Mouse (Mus musculus) embryonic facial prominence, embryonic 15.5 days (tissue): ENCODE results near the gene Gm33543. TPM values are rescaled to one million over a fixed set of nuclear protein-coding genes. Genes with fewer than 3 reads are reported as not detected.

Source experiments
- ATAC-seq: fragments of 200-750 bp; cut with Nextera tagmentation; 2 replicates; pipeline ENCODE4 v1.8.0; 2017; ENCODE audit warnings: low read depth, moderate TSS enrichment; ENCODE audit not compliant: insufficient number of reproducible peaks, low FRiP score, low TSS enrichment
- H3K27ac ChIP-seq: fragments of 300-500 bp; sonication (generic); replicated peaks from 2 replicates; pipeline ENCODE4 v1.5.1; 2015; ENCODE audit warnings: mild to moderate bottlenecking, inconsistent platforms
- H3K27me3 ChIP-seq: fragments of 300-500 bp; sonication (generic); 2 replicates; pipeline ENCODE4 v1.6.1; 2015; ENCODE audit warnings: inconsistent platforms
- H3K36me3 ChIP-seq: fragments of 300-500 bp; sonication (generic); 2 replicates; pipeline ENCODE4 v1.6.1; 2015; ENCODE audit warnings: mild to moderate bottlenecking, inconsistent platforms
- H3K4me1 ChIP-seq: fragments of 300-500 bp; sonication (generic); 2 replicates; pipeline ENCODE4 v1.6.1; 2015; ENCODE audit warnings: inconsistent platforms
- H3K4me2 ChIP-seq: fragments of 300-500 bp; sonication (generic); replicated peaks from 2 replicates; pipeline ENCODE4 v1.6.1; 2015; ENCODE audit warnings: mild to moderate bottlenecking, inconsistent platforms
- H3K4me3 ChIP-seq: fragments of 300-500 bp; sonication (generic); replicated peaks from 2 replicates; pipeline ENCODE4 v1.5.1; 2015; ENCODE audit warnings: mild to moderate bottlenecking, inconsistent platforms
- H3K9ac ChIP-seq: fragments of 300-500 bp; sonication (generic); 2 replicates; pipeline ENCODE4 v1.6.1; 2015; ENCODE audit warnings: inconsistent platforms
- H3K9me3 ChIP-seq: fragments of 300-500 bp; sonication (generic); replicated peaks from 2 replicates; pipeline ENCODE4 v1.6.1; 2016; ENCODE audit warnings: inconsistent platforms
- WGBS: fragments of 180-500 bp; shearing (Covaris S2); methylation state at CpG from one replicate; pipeline ENCODE4 v1.1.7; 2015; 5-methylcytosine and 5-hydroxymethylcytosine counted together
- polyA plus RNA-seq: library from polyadenylated mRNA; unstranded; fragments of >200 nt; fragmentation: Nextera tagmentation; extraction: Ambion mirVana; gene quantifications from 2 replicates; pipeline ENCODE4 v1.2.1, GENCODE M21; 2015

Gene Gm33543
- polyA plus RNA-seq, 1 experiment from 2014 or later, result 0.19 TPM

GRCm38 (mm10) chr10:95829471-95829870, 13.3 kb downstream of the Gm33543 start:
- no peaks in the 10 kb centered on the region for H3K27me3 ChIP-seq
- no peak for ATAC-seq
- no peak overlapping the region for H3K4me3 ChIP-seq
- H3K9me3 ChIP-seq, result no peaks in the 10 kb centered on the region
- no peaks in the 10 kb centered on the region for H3K4me1 ChIP-seq
- H3K27ac ChIP-seq, result no peak overlapping the region
- no peak overlapping the region for H3K9ac ChIP-seq
- no peaks in the 10 kb centered on the region for H3K36me3 ChIP-seq
- H3K4me2 ChIP-seq, result no peak overlapping the region

DNA sequence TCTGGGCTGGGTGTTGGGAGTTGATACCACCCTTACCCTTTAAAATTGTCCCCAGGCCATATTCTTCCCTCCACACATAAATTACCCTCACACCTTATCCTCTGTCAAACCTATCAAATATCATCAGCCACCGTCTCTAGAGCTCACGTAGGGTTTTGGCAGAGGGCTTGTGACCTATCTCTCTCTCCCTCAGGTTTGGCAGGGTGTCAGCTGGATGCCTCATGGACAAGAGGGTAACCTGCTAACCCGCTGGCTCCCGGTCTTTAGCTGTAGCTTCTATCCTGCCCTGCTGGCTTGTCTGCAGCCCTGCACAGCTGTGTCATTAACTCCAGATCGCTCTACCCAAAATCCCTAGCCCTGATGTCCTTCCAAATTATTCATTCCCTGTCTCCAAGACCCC, 14.4 kb downstream of the Gm33543 start:
- Histone ChIP-seq H3K4me1 (no peaks in the 10 kb centered on the region), H3K9me3 (no peaks in the 10 kb centered on the region), H3K4me3 (no peak overlapping the region), H3K27ac (no peak overlapping the region), H3K4me2 (no peak overlapping the region), H3K36me3 (no peaks in the 10 kb centered on the region), H3K9ac (no peak overlapping the region), H3K27me3 (no peaks in the 10 kb centered on the region)
- 69% methylated on average over 5 of the region's 5 CpGs for WGBS
- ATAC-seq, result no peak

DNA sequence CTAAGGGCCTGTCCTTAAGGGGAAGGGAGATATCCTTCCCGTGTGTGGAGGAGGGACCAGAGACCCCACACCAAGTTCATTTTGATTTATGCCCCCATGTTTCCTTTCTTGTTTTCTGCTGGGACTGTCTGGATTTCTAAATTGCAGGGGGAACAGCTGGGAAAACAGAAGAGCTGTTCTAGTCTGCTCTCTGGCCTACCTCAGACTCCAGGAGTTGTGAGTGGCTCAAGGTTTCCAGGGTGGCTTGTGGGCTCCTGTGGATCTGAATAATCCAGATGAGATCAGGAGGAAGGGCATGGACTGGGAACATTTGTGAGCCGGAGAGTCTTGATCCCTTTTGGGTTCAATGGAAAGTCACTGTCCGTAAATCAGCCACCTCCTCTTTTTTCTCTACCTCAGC, 17.1 kb downstream of the Gm33543 start:
- ATAC-seq, result no peak
- no peaks in the 10 kb centered on the region for H3K9me3 ChIP-seq
- H3K4me3 ChIP-seq, result no peak overlapping the region
- H3K9ac ChIP-seq, result no peak overlapping the region
- H3K36me3 ChIP-seq, result no peaks in the 10 kb centered on the region
- WGBS, result 38% methylated on average over 3 of the region's 3 CpGs
- H3K27me3 ChIP-seq, result no peaks in the 10 kb centered on the region
- no peaks in the 10 kb centered on the region for H3K4me1 ChIP-seq
- no peak overlapping the region for H3K4me2 ChIP-seq
- H3K27ac ChIP-seq, result no peak overlapping the region

GRCm38 (mm10) chr10:95818506-95818905, 24.2 kb downstream of the Gm33543 start:
- no peaks in the 10 kb centered on the region for H3K27me3 ChIP-seq
- no peak overlapping the region for H3K9ac ChIP-seq
- no peak overlapping the region for H3K4me2 ChIP-seq
- no peak for ATAC-seq
- H3K9me3 ChIP-seq, result no peaks in the 10 kb centered on the region
- no peaks in the 10 kb centered on the region for H3K36me3 ChIP-seq
- WGBS, result 91% methylated on average over 2 of the region's 2 CpGs
- H3K27ac ChIP-seq, result no peak overlapping the region
- H3K4me3 ChIP-seq, result no peak overlapping the region
- H3K4me1 ChIP-seq, result no peaks in the 10 kb centered on the region

DNA sequence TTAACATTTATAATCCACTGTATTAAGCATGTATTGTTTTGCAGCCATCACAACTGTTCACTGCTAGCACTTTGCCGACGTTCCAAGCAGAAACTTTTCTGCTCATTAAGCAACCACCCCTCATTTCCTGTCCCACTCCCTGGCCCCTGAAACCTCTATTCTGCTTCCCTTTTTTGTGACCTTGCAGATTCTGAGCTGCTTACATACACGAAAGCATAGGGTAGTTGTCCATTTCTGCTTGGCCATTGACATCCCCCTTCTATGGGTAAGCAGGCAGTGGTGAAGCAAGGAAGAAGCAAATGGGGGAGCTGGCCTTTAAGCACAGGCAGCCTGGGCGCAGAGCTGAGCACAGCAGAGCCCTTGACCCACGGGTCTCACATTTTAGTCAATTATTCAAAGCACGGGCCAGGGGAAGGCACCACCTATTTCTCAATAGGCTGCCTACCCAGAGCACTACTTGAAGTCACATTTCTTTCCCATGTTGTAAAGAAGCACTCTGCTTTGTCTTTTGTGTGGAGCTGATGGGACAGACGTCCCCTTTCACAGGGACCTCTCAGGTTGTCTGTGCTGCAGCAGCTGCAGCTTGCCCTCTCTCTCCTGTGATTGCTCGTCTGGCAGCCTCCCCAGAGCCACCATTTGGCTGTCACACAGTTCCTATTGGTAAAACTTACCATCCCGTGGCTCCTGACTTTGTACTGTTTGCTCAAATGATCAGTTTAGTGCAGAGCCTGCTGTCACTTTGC, 25.1 kb downstream of the Gm33543 start:
- H3K4me1 ChIP-seq, result no peaks in the 10 kb centered on the region
- 34% methylated on average over 9 of the region's 9 CpGs for WGBS
- H3K27me3 ChIP-seq, result no peaks in the 10 kb centered on the region
- no peaks in the 10 kb centered on the region for H3K36me3 ChIP-seq
- no peak overlapping the region for H3K9ac ChIP-seq
- no peak for ATAC-seq
- H3K9me3 ChIP-seq, result no peaks in the 10 kb centered on the region
- no peak overlapping the region for H3K27ac ChIP-seq
- H3K4me3 ChIP-seq, result no peak overlapping the region
- H3K4me2 ChIP-seq, result no peak overlapping the region

DNA sequence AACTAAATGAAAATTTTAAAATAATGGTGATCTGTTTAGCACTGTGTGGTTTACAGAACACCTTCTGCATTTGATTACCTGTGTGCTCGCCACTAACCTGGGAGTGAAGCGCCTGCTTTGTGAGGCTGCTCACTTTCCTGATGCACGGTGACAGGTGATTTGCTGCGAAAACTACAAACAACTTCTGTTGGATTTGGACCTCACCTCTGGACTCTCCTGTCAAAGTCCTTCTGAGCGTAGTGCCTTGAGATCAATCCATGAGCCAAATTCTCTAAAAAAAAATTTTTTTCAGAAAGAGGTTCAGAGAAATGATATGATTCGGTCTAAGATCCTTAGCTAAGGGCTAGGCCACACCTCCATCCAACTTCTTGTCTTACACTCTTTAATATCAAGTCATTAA, 28.4 kb downstream of the Gm33543 start:
- no peak for ATAC-seq
- Histone ChIP-seq H3K27ac (no peak overlapping the region), H3K9ac (no peak overlapping the region), H3K4me3 (no peak overlapping the region), H3K4me2 (no peak overlapping the region), H3K27me3 (no peaks in the 10 kb centered on the region), H3K36me3 (no peaks in the 10 kb centered on the region), H3K4me1 (no peaks in the 10 kb centered on the region), H3K9me3 (no peaks in the 10 kb centered on the region)
- 82% methylated on average over 6 of the region's 6 CpGs for WGBS

GRCm38 (mm10) chr10:95811869-95812268, 30.9 kb downstream of the Gm33543 start:
- Histone ChIP-seq H3K27me3 (no peaks in the 10 kb centered on the region), H3K9me3 (no peaks in the 10 kb centered on the region), H3K4me3 (no peak overlapping the region), H3K9ac (no peak overlapping the region), H3K27ac (no peak overlapping the region), H3K4me2 (no peak overlapping the region), H3K36me3 (no peaks in the 10 kb centered on the region), H3K4me1 (no peaks in the 10 kb centered on the region)
- no peak for ATAC-seq
- 65% methylated on average over 4 of the region's 4 CpGs for WGBS

GRCm38 (mm10) chr10:95801443-95801811, 41.3 kb downstream of the Gm33543 start:
- H3K4me2 ChIP-seq, result no peak overlapping the region
- no peaks in the 10 kb centered on the region for H3K4me1 ChIP-seq
- H3K27me3 ChIP-seq, result no peaks in the 10 kb centered on the region
- 29% methylated on average over 2 of the region's 2 CpGs for WGBS
- no peak overlapping the region for H3K9ac ChIP-seq
- no peak overlapping the region for H3K4me3 ChIP-seq
- H3K27ac ChIP-seq, result no peak overlapping the region
- no peaks in the 10 kb centered on the region for H3K36me3 ChIP-seq
- no peak for ATAC-seq
- H3K9me3 ChIP-seq, result no peaks in the 10 kb centered on the region

DNA sequence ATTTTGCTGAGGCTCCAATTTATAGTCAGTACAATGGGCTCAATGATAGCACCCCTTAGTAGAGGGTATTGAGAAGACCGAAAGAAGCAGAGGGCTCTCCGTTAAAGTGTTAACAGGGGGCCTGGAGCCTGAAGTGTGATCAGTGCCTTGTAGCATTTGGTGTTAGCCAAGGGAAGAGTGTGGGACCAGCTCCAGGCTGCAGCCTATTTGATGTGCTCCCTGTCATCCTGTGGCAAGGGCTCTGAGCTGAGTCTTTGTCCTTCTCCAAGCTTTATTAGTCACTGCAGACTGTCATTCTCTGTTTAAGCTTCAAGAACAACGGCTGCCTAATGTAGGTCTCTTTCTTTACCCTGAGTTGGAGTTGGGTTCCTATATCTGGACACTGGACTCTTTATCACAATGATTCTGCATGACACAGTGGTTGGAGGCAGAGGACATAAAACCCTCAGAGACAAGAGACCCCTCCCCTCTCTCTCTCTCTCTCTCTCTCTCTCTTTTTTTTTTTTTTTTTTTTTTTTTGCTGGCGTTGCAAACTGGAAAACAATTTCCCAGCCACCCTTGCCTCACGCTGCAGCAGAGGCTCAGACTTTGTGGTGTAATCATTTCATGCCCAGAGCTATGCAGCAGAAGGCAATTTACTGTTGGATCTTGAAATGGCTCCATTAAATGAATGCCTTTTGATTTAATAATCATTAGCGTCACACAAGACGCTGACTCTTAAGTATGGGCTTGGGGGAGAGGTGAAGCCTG, 41.9 kb downstream of the Gm33543 start:
- H3K4me3 ChIP-seq, result no peak overlapping the region
- H3K27me3 ChIP-seq, result no peaks in the 10 kb centered on the region
- H3K36me3 ChIP-seq, result no peaks in the 10 kb centered on the region
- H3K9ac ChIP-seq, result no peak overlapping the region
- ATAC-seq, result no peak
- H3K9me3 ChIP-seq, result no peaks in the 10 kb centered on the region
- 47% methylated on average over 7 of the region's 7 CpGs for WGBS
- H3K4me1 ChIP-seq, result no peaks in the 10 kb centered on the region
- no peak overlapping the region for H3K4me2 ChIP-seq
- H3K27ac ChIP-seq, result no peak overlapping the region

- H3K4me3 ChIP-seq, result no peak overlapping the region
- 86% methylated on average over 12 of the region's 12 CpGs for WGBS
- H3K9me3 ChIP-seq, result no peaks in the 10 kb centered on the region
- no peaks in the 10 kb centered on the region for H3K36me3 ChIP-seq
- H3K4me2 ChIP-seq, result no peak overlapping the region
- no peak overlapping the region for H3K9ac ChIP-seq
- H3K27ac ChIP-seq, result no peak overlapping the region
- H3K27me3 ChIP-seq, result no peaks in the 10 kb centered on the region
- no peaks in the 10 kb centered on the region for H3K4me1 ChIP-seq
- no peak for ATAC-seq
Observed at GRCm38 (mm10) chr10:95797645-95798395, 44.9 kb downstream of the Gm33543 start.

DNA sequence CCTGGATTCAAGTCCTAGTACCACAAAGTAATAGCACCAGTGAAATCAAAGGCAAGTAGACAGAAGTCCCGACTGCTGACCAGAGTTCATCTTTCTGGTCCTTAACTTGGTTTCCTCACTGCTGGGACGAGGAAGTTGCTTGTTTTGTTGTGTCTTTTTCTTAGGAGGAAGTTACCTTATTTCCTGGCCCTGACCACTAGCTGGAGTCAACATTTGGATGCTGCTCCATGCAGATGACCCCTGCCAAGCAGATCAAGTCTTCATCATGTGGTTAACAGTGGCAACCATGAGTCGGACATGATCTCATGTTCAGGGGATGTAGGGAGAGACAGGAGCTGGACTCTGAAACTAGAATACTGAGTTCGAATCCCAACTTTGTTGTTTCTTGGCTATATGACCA, 47.2 kb downstream of the Gm33543 start:
- H3K36me3 ChIP-seq, result no peaks in the 10 kb centered on the region
- H3K4me3 ChIP-seq, result no peak overlapping the region
- 88% methylated on average over 4 of the region's 4 CpGs for WGBS
- H3K4me1 ChIP-seq, result no peaks in the 10 kb centered on the region
- no peak overlapping the region for H3K4me2 ChIP-seq
- no peaks in the 10 kb centered on the region for H3K27me3 ChIP-seq
- no peak for ATAC-seq
- H3K27ac ChIP-seq, result no peak overlapping the region
- no peak overlapping the region for H3K9ac ChIP-seq
- no peaks in the 10 kb centered on the region for H3K9me3 ChIP-seq
